In genomic region chr4:91380341-91381117, GRCm38 (mm10) we compare ENCODE assay signal across 15 mouse cellular contexts. TPM values are rescaled to one million over a fixed set of nuclear protein-coding genes. Genes with fewer than 3 reads are reported as not detected.
A peak's percentile ranks its signal among the peaks of the same experiment; 100 is the strongest.
DNase-seq lines count a peak whose midpoint lies in the region; ATAC-seq lines count a peak whose summit lies in the region.
"Had no signal": no experiment of that assay in that cellular context is flagged by ENCODE, and none has a peak within 500 bp of the region (broad histone marks: within the 10 kb centered on the region; RNA-seq: fewer than 3 reads in every experiment).

No protein-coding gene starts in this region.

- no peak overlapping the region; the same call in 1 of the 2 replicates for H3K27ac ChIP-seq in forebrain, embryonic 14.5 days (ENCODE audit: low read depth, low read length)
- no peak overlapping the region for H3K27ac ChIP-seq in limb, embryonic 10.5 days
- peak overlapping the region; percentile 84 for H3K27ac ChIP-seq in neural tube, embryonic 13.5 days (replicated peaks)
- H3K27ac ChIP-seq: heart, embryonic 15.5 days; intestine, embryonic 15.5 days had no signal

- H3K9ac ChIP-seq in forebrain, embryonic 14.5 days (ENCODE audit: low read length) = peak overlapping the region; percentile 55
- H3K9ac ChIP-seq in neural tube, embryonic 13.5 days = peak overlapping the region; percentile 71
- H3K9ac ChIP-seq: heart, embryonic 15.5 days; intestine, embryonic 15.5 days; liver, postnatal 0 days had no signal

- H3K4me3 ChIP-seq in forebrain, embryonic 14.5 days (ENCODE audit: low read depth, low read length) = peak overlapping the region; percentile 31
- peak overlapping the region; percentile 24 for H3K4me3 ChIP-seq in limb, embryonic 10.5 days
- peak overlapping the region; percentile 41 for H3K4me3 ChIP-seq in neural tube, embryonic 13.5 days
- H3K4me3 ChIP-seq: heart, embryonic 15.5 days; intestine, embryonic 15.5 days had no signal

- WGBS in forebrain, embryonic 14.5 days = 1% methylated on average over 24 of the region's 24 CpGs
- WGBS in limb, embryonic 10.5 days = 3% methylated on average over 24 of the region's 24 CpGs
- under 1% methylated on average over 24 of the region's 24 CpGs for WGBS in neural tube, embryonic 13.5 days

- no peaks in the 10 kb centered on the region for H3K27me3 ChIP-seq in forebrain, embryonic 14.5 days (replicated peaks; ENCODE audit: control insufficient read depth, insufficient read depth, low read length)
- peaks cover 32% of the 10 kb centered on the region for H3K27me3 ChIP-seq in limb, embryonic 10.5 days (ENCODE audit: low read depth, poor library complexity, severe bottlenecking)
- 0 out of 2 replicates have a peak, but pooled peaks cover 3% of the 10 kb centered on the region for H3K27me3 ChIP-seq in neural tube, embryonic 13.5 days

- DNase-seq in embryo, embryonic 10.5 days (ENCODE audit: low spot score) = peak; percentile 22
- DNase-seq in embryo, embryonic 10 days (ENCODE audit: low spot score) = no peak
- no peak for DNase-seq in forebrain, embryonic 14.5 days (ENCODE audit: low spot score)
- no peak for DNase-seq in limb, embryonic 10.5 days (ENCODE audit: low spot score)
- no peak for DNase-seq in yolk sac, embryonic 10.5 days (ENCODE audit: low spot score)
- DNase-seq in thymus, postnatal 14 days = no peak
- DNase-seq in frontal cortex, postnatal 25 days (ENCODE audit: low spot score in 2 of 2) = no peak
- DNase-seq: cerebellum, adult 8-10 months; gastrocnemius, postnatal 14 days; kidney, postnatal 4 days; liver, postnatal 0 days had no signal

- no peaks in the 10 kb centered on the region for H3K36me3 ChIP-seq in forebrain, embryonic 14.5 days (ENCODE audit: control insufficient read depth, insufficient read depth, low read length)
- H3K36me3 ChIP-seq in limb, embryonic 10.5 days = no peaks in the 10 kb centered on the region
- no peaks in the 10 kb centered on the region for H3K36me3 ChIP-seq in neural tube, embryonic 13.5 days
- H3K36me3 ChIP-seq: heart, embryonic 15.5 days; intestine, embryonic 15.5 days had no signal

- H3K4me2 ChIP-seq in forebrain, embryonic 14.5 days (ENCODE audit: low read length) = peak overlapping the region; percentile 79
- peak overlapping the region; percentile 70 for H3K4me2 ChIP-seq in neural tube, embryonic 13.5 days
- H3K4me2 ChIP-seq: intestine, embryonic 15.5 days had no signal

- no peak for ATAC-seq in forebrain, embryonic 14.5 days
- no peak for ATAC-seq in neural tube, embryonic 13.5 days (ENCODE audit: low read depth)
- ATAC-seq: intestine, embryonic 15.5 days; liver, postnatal 0 days had no signal

- peaks cover 5% of the 10 kb centered on the region for H3K4me1 ChIP-seq in forebrain, embryonic 14.5 days (ENCODE audit: control insufficient read depth, insufficient read depth, low read length)
- peaks cover 10% of the 10 kb centered on the region for H3K4me1 ChIP-seq in limb, embryonic 10.5 days
- H3K4me1 ChIP-seq in neural tube, embryonic 13.5 days (replicated peaks) = peaks cover 30% of the 10 kb centered on the region
- H3K4me1 ChIP-seq: intestine, embryonic 15.5 days had no signal

- no peaks in the 10 kb centered on the region for H3K9me3 ChIP-seq in forebrain, embryonic 14.5 days (replicated peaks; ENCODE audit: control insufficient read depth, low read length)
- H3K9me3 ChIP-seq in limb, embryonic 10.5 days (replicated peaks) = no peaks in the 10 kb centered on the region
- H3K9me3 ChIP-seq in neural tube, embryonic 13.5 days = no peaks in the 10 kb centered on the region
- H3K9me3 ChIP-seq: heart, embryonic 15.5 days; intestine, embryonic 15.5 days had no signal

RNA-seq across cellular contexts. Expression of gene Elavl2, which starts 20.1 kb away (rescaled TPM):
- polyA plus RNA-seq in forebrain, embryonic 14.5 days (2014; fragmentation: Nextera tagmentation; extraction: Ambion mirVana) = 134 and 140 TPM in 2 replicates
- 3.4 and 3.9 TPM in 2 replicates for polyA plus RNA-seq in limb, embryonic 10.5 days (2016; fragmentation: Nextera tagmentation; extraction: Ambion mirVana)
- 150 and 162 TPM in 2 replicates for polyA plus RNA-seq in neural tube, embryonic 13.5 days (2015; fragmentation: Nextera tagmentation; extraction: Ambion mirVana)
- polyA plus RNA-seq: spleen, adult 2 months had no signal

Comparison
In these comparisons a context has a peak if more than half of its experiments do, and no peak if none do; other contexts are left out.
1. RNA of gene Elavl2, which starts 20.1 kb away (polyA plus RNA-seq): 150 to 162 TPM in neural tube, embryonic 13.5 days and 134 to 140 TPM in forebrain, embryonic 14.5 days; 3.4 to 3.9 TPM in limb, embryonic 10.5 days; every median in the first group is over 10 times any median in the second.
2. Peak in every context shown above with its lines, with median percentiles within 50 percentile points of each other: H3K4me3 ChIP-seq.